Mouse (Mus musculus) adrenal gland, postnatal 14 days (tissue): Measurements from ENCODE around the gene Zwilch. TPM values are rescaled to one million over a fixed set of nuclear protein-coding genes. Genes with fewer than 3 reads are reported as not detected.

Experiments
- DNase-seq: peaks from one replicate; pipeline ENCODE4 v3.0.0; 2021; ENCODE audit warnings: mixed read lengths
- total RNA-seq: library from RNA; stranded (reverse); gene quantifications from 2 replicates; pipeline ENCODE4 v1.2.3, GENCODE M21; 2021

The Zwilch gene
- total RNA-seq, 1 experiment from 2014 or later: 7.0 TPM

GRCm38 (mm10) chr9:64105301-64105700 is 67.6 kb downstream of the Zwilch start:
- DNase-seq: peak; percentile 56

- DNase-seq: peak; percentile 86
Observed at GRCm38 (mm10) chr9:64100442-64100841, 72.5 kb downstream of the Zwilch start.

- DNase-seq: peak; percentile 57
Observed at GRCm38 (mm10) chr9:64098282-64098681, 74.6 kb downstream of the Zwilch start.

- DNase-seq: peak; percentile 47
Observed at GRCm38 (mm10) chr9:64094083-64094482, 78.8 kb downstream of the Zwilch start.

GRCm38 (mm10) chr9:64089004-64089403 is 83.9 kb downstream of the Zwilch start:
- peak; percentile 59 for DNase-seq

GRCm38 (mm10) chr9:64088346-64088745 is 84.6 kb downstream of the Zwilch start:
- no peak for DNase-seq

DNA sequence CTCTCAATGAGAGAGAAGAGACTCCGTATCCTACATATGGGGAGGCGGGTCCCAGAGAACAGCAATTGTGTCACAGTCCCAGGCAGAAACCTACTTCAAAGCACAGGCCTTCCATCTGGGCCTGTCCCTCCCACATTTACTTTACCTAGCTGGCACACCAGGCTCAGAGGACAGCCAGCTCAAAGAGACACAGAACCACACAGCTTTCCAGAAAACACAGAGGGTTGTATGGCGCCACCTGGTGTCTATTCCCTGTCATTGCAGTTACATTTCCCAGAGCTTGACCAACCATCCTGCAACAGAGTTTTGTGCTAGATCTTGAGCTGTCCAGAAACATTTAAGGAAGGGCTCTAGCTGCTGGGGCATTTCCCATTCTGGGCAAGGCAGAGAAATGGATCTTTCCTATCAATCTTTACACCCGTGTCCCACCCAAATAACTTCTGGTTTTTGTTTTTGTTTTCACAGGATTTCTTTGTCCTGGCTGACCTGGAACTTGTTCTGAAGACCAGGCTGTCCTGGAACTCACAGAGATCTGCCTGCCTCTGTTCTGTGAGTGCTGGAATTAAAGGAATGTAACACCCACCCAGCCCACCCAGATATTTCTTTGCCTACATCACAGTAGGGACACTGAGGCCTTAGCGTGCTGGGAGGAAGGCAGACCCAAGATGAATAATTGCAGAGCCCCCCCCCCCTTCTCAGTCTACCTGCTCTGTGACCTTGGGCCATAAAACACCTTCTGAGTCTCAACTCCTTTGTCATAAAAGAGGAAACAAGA is 85.3 kb downstream of the Zwilch start:
- peak; percentile 80 for DNase-seq

Other genes starting within 250 kb of the Zwilch start
- gene Smad6, start 151.0 kb downstream of the Zwilch start, total RNA-seq: 11.1 and 12.0 TPM in 2 replicates
- gene Lctl, start 56.0 kb downstream of the Zwilch start, total RNA-seq: 1.6 and 1.9 TPM in 2 replicates
- 872 and 1,008 TPM in 2 replicates for gene Rpl4, start 271 bp upstream of the Zwilch start, total RNA-seq
- 20.4 and 22.9 TPM in 2 replicates for gene Snapc5, start 6.2 kb upstream of the Zwilch start, total RNA-seq
- gene Uchl4, start 62.1 kb upstream of the Zwilch start, total RNA-seq: 1.5 and 3.0 TPM in 2 replicates
- gene Map2k1, start 80.5 kb upstream of the Zwilch start, total RNA-seq: 55.4 and 58.9 TPM in 2 replicates
- 29.8 and 32.3 TPM in 2 replicates for gene Tipin, start 108.5 kb upstream of the Zwilch start, total RNA-seq
- 16.8 and 20.1 TPM in 2 replicates for gene Dis3l, start 168.2 kb upstream of the Zwilch start, total RNA-seq
- 1.0 and 2.0 TPM in 2 replicates for gene Megf11, start 212.5 kb upstream of the Zwilch start, total RNA-seq